Mouse (Mus musculus): ENCODE results near the gene Ntrk1.

The Ntrk1 gene

GRCm38 (mm10) chr3:87789248-87789647 is 5.7 kb downstream of the Ntrk1 start:
- no peak for DNase-seq (ENCODE audit: extremely low read depth, low read depth, low spot score)

- DNase-seq (ENCODE audit: extremely low read depth, low read depth, low spot score), result no peak
Measured at GRCm38 (mm10) chr3:87785626-87786214, 9.2 kb downstream of the Ntrk1 start.

GRCm38 (mm10) chr3:87785156-87785555 is 9.8 kb downstream of the Ntrk1 start:
- DNase-seq (ENCODE audit: extremely low read depth, low read depth, low spot score), result no peak

GRCm38 (mm10) chr3:87783282-87784023 is 11.5 kb downstream of the Ntrk1 start:
- DNase-seq (ENCODE audit: extremely low read depth, low read depth, low spot score), result no peak

- DNase-seq (ENCODE audit: extremely low read depth, low read depth, low spot score), result no peak
Measured at GRCm38 (mm10) chr3:87779086-87779485, 15.9 kb downstream of the Ntrk1 start.

GRCm38 (mm10) chr3:87778283-87778682 is 16.7 kb downstream of the Ntrk1 start:
- DNase-seq (ENCODE audit: extremely low read depth, low read depth, low spot score), result no peak

- DNase-seq (ENCODE audit: extremely low read depth, low read depth, low spot score), result no peak
Measured at GRCm38 (mm10) chr3:87771088-87771487, 23.9 kb downstream of the Ntrk1 start.

- DNase-seq (ENCODE audit: extremely low read depth, low read depth, low spot score), result no peak
Measured at GRCm38 (mm10) chr3:87770280-87770679, 24.7 kb downstream of the Ntrk1 start.

- no peak for DNase-seq (ENCODE audit: extremely low read depth, low read depth, low spot score)
Measured at GRCm38 (mm10) chr3:87769506-87769905, 25.5 kb downstream of the Ntrk1 start.

GRCm38 (mm10) chr3:87768844-87769243 is 26.1 kb downstream of the Ntrk1 start:
- DNase-seq (ENCODE audit: extremely low read depth, low read depth, low spot score), result no peak

GRCm38 (mm10) chr3:87768431-87768830 is 26.5 kb downstream of the Ntrk1 start:
- no peak for DNase-seq (ENCODE audit: extremely low read depth, low read depth, low spot score)

- DNase-seq (ENCODE audit: extremely low read depth, low read depth, low spot score), result no peak
Measured at GRCm38 (mm10) chr3:87767764-87768163, 27.2 kb downstream of the Ntrk1 start.

GRCm38 (mm10) chr3:87766284-87766667 is 28.7 kb downstream of the Ntrk1 start:
- no peak for DNase-seq (ENCODE audit: extremely low read depth, low read depth, low spot score)

- DNase-seq (ENCODE audit: extremely low read depth, low read depth, low spot score), result no peak
Measured at GRCm38 (mm10) chr3:87765631-87766283, 29.2 kb downstream of the Ntrk1 start.

GRCm38 (mm10) chr3:87765091-87765490 is 29.9 kb downstream of the Ntrk1 start:
- no peak for DNase-seq (ENCODE audit: extremely low read depth, low read depth, low spot score)

- DNase-seq (ENCODE audit: extremely low read depth, low read depth, low spot score), result no peak
Measured at GRCm38 (mm10) chr3:87764506-87764905, 30.5 kb downstream of the Ntrk1 start.

- DNase-seq (ENCODE audit: extremely low read depth, low read depth, low spot score), result no peak
Measured at GRCm38 (mm10) chr3:87763683-87764289, 31.2 kb downstream of the Ntrk1 start.

GRCm38 (mm10) chr3:87763202-87763601 is 31.8 kb downstream of the Ntrk1 start:
- no peak for DNase-seq (ENCODE audit: extremely low read depth, low read depth, low spot score)

- no peak for DNase-seq (ENCODE audit: extremely low read depth, low read depth, low spot score)
Measured at GRCm38 (mm10) chr3:87761408-87762375, 33.3 kb downstream of the Ntrk1 start.

GRCm38 (mm10) chr3:87758641-87759040 is 36.3 kb downstream of the Ntrk1 start:
- DNase-seq (ENCODE audit: extremely low read depth, low read depth, low spot score), result no peak

- no peak for DNase-seq (ENCODE audit: extremely low read depth, low read depth, low spot score)
Measured at GRCm38 (mm10) chr3:87756488-87756887, 38.5 kb downstream of the Ntrk1 start.

Measured in fat pad, adult 2 months (tissue).